Mouse (Mus musculus) neutrophil, adult 5-6 weeks (primary cell): ENCODE data around the gene Olfr1229. TPM values are rescaled to one million over a fixed set of nuclear protein-coding genes. Genes with fewer than 3 reads are reported as not detected.

Source experiments
- ATAC-seq: fragments of 151-379, 151-347 bp; 2 replicates; pipeline ENCODE4 v1.8.0; 2017; ENCODE audit warnings: mild to moderate bottlenecking, moderate TSS enrichment; ENCODE audit not compliant: insufficient number of reproducible peaks, poor library complexity, low FRiP score, severe bottlenecking; ENCODE audit errors: extremely low read depth
- total RNA-seq: library from RNA; stranded (forward); fragments of 200-1000 nt; gene quantifications from 2 replicates; pipeline ENCODE4 v1.2.3, GENCODE M21; 2017

Olfr1229 gene
- total RNA-seq = 0.12 TPM in 1 of 2 replicates, not detected in the other

- ATAC-seq = no peak
Measured at GRCm38 (mm10) chr2:89287914-89288313, at the start of gene Olfr1229. TSS of gene Olfr1229 (minus strand) at chr2:89288014.

- ATAC-seq = no peak
Measured at GRCm38 (mm10) chr2:89329575-89329974, 41.8 kb upstream of the Olfr1229 start, which contains the start of gene Olfr1232. TSS of gene Olfr1232 (minus strand) at chr2:89329675.

DNA sequence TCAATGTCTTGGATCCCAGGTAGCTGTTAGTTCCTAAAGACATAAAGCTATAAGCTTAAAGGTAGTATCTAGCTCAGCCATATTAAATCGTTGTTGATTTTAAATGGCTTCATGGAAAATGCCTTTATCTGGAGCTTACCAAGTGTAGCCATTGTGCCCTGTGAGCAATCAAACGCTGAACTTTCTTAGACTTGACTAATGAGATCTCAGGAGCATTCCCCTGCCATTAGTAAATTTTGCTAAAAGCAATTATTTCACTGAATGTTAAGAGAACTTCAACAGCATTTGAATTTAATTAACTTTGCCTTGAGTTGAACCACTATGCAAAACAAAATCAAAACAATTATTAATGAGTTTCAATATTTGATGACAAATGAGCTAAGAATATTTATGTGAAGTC lies 19.2 kb upstream of the Olfr1229 start, which contains the start of gene Olfr1231:
Olfr1231 (minus strand) TSS at position 101 of the 400 bp plus-strand sequence.
- no peak for ATAC-seq

GRCm38 (mm10) chr2:89297168-89297567 lies 9.4 kb upstream of the Olfr1229 start, which contains the start of gene Olfr1230:
TSS of gene Olfr1230 (minus strand) at chr2:89297268.
- no peak for ATAC-seq

DNA sequence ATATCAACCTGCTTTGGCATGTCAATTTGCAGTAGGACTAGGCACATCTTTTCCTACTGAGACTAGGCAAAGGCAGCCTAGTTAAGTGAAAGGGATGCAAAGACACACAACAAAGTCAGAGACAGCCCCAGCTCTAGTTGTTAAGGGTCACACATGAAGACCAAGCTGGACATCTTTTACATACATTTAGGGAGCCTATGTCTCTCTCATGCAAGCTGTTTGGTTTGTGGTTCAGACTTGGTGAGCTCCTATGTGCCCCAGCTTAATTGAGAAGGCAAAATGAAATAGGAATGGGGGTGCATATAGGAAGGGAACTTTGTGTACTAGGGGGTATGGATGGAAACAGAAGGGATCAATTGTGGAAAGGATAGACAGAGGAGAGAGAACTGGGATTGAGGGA lies 33.9 kb downstream of the Olfr1229 start, which contains the start of gene Olfr1228:
Olfr1228 (minus strand) TSS at position 101 of the 400 bp plus-strand sequence.
- ATAC-seq = no peak

Other genes with a start within 250 kb of the Olfr1229 start
- gene Olfr1218, start 226.8 kb downstream of the Olfr1229 start, total RNA-seq = not detected in 2 replicates
- gene Olfr1219, start 204.5 kb downstream of the Olfr1229 start, total RNA-seq = not detected in 2 replicates
- gene Olfr1220, start 181.2 kb downstream of the Olfr1229 start, total RNA-seq = not detected in 2 replicates
- gene Olfr1221, start 170.7 kb downstream of the Olfr1229 start, total RNA-seq = not detected in 2 replicates
- gene Olfr1222, start 155.0 kb downstream of the Olfr1229 start, total RNA-seq = 1.5 TPM in 1 of 2 replicates, not detected in the other
- gene Olfr1223, start 136.5 kb downstream of the Olfr1229 start, total RNA-seq = not detected in 2 replicates
- gene Olfr1224-ps1, start 123.9 kb downstream of the Olfr1229 start, total RNA-seq = not detected in 2 replicates
- not detected in 2 replicates for gene Olfr1225, start 113.3 kb downstream of the Olfr1229 start, total RNA-seq
- gene Olfr1226, start 88.0 kb downstream of the Olfr1229 start, total RNA-seq = not detected in 2 replicates
- gene Olfr1228, start 34.0 kb downstream of the Olfr1229 start, total RNA-seq = not detected in 2 replicates
- not detected in 2 replicates for gene Olfr1230, start 9.3 kb upstream of the Olfr1229 start, total RNA-seq
- not detected in 2 replicates for gene Olfr1231, start 19.1 kb upstream of the Olfr1229 start, total RNA-seq
- 1.0 TPM in 1 of 2 replicates, not detected in the other for gene Olfr1232, start 41.7 kb upstream of the Olfr1229 start, total RNA-seq
- gene Olfr1233, start 54.4 kb upstream of the Olfr1229 start, total RNA-seq = 0.12 TPM in 1 of 2 replicates, not detected in the other
- gene Olfr1234, start 76.9 kb upstream of the Olfr1229 start, total RNA-seq = 0.23 TPM in 1 of 2 replicates, not detected in the other
- gene Olfr1238, start 121.7 kb upstream of the Olfr1229 start, total RNA-seq = not detected in 2 replicates
- gene Olfr1239, start 132.4 kb upstream of the Olfr1229 start, total RNA-seq = not detected in 2 replicates
- gene Olfr1240, start 155.0 kb upstream of the Olfr1229 start, total RNA-seq = not detected in 2 replicates
- gene Olfr1241, start 199.1 kb upstream of the Olfr1229 start, total RNA-seq = not detected in 2 replicates
- gene Olfr1242, start 210.3 kb upstream of the Olfr1229 start, total RNA-seq = not detected in 2 replicates
- not detected in 2 replicates for gene Olfr1243, start 243.5 kb upstream of the Olfr1229 start, total RNA-seq